Mouse (Mus musculus): Measurements from ENCODE around the gene Bpi. TPM values are rescaled to one million over a fixed set of nuclear protein-coding genes. Genes with fewer than 3 reads are reported as not detected.

Gene Bpi
- polyA plus RNA-seq, 1 experiment = 0.32 TPM

GRCm38 (mm10) chr2:158236698-158237097 lies 21.2 kb upstream of the Bpi start:
- H3K27ac ChIP-seq (ENCODE audit: control insufficient read depth, insufficient read depth, low read length) = no peak overlapping the region
- DNase-seq = no peak
- TF ChIP-seq POLR2A (IDR thresholded peaks at IDR 0.05; ENCODE audit: control insufficient read depth, extremely low read depth, insufficient read depth, low read length, poor library complexity) (no peak), CTCF (IDR thresholded peaks at IDR 0.05; ENCODE audit: borderline replicate concordance, control insufficient read depth, extremely low read depth, insufficient read depth, low read length, poor library complexity) (no peak)
- H3K27me3 ChIP-seq (ENCODE audit: control insufficient read depth, insufficient read depth, low read length) = no peaks in the 10 kb centered on the region
- H3K36me3 ChIP-seq (ENCODE audit: control insufficient read depth, insufficient read depth, low read length) = no peaks in the 10 kb centered on the region
- no peaks in the 10 kb centered on the region for H3K4me1 ChIP-seq (replicated peaks; ENCODE audit: control insufficient read depth, insufficient read depth, low read length)
- H3K4me3 ChIP-seq (ENCODE audit: control insufficient read depth, insufficient read depth, low read length) = no peak overlapping the region

GRCm38 (mm10) chr2:158238101-158238500 lies 19.8 kb upstream of the Bpi start:
- DNase-seq = no peak

DNA sequence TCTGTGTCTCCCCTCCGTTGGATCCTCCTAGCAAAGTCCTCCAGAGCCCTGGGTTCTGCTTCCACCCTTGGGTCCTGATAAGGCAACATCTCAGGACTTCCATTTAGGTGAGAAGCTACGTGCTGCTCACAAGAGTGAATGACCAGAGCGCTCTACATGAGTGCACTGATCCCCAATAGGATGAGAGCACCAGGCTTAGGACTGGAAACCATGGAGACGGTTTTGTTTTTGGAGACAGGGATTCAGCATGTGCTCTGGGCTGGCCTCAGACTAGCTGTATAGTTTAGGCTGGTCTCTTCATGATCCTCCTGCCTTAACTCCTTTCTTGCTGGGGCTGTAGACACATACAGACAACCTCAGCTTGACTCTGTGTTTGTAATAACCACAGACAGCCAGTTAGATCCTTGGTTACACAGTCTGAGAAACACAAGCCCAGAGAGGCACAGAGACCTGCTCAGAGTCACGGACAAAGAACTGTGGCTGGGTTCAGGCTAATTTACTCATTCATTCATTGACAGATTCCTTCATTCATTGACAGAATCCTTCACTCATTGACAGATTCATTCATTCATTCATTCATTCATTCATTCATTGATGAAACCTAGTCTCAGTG lies 16.7 kb upstream of the Bpi start:
- no peak for DNase-seq
- 0 out of 2 replicates have a peak, but pooled peaks cover 3% of the 10 kb centered on the region for H3K4me1 ChIP-seq (replicated peaks; ENCODE audit: control insufficient read depth, insufficient read depth, low read length)
- no peak overlapping the region for H3K27ac ChIP-seq (ENCODE audit: control insufficient read depth, insufficient read depth, low read length)
- no peaks in the 10 kb centered on the region for H3K27me3 ChIP-seq (ENCODE audit: control insufficient read depth, insufficient read depth, low read length)
- no peak for TF ChIP-seq CTCF (IDR thresholded peaks at IDR 0.05; ENCODE audit: borderline replicate concordance, control insufficient read depth, extremely low read depth, insufficient read depth, low read length, poor library complexity)
- no peak for TF ChIP-seq POLR2A (IDR thresholded peaks at IDR 0.05; ENCODE audit: control insufficient read depth, extremely low read depth, insufficient read depth, low read length, poor library complexity)
- H3K36me3 ChIP-seq (ENCODE audit: control insufficient read depth, insufficient read depth, low read length) = no peaks in the 10 kb centered on the region
- WGBS = 84% methylated on average over 5 of the region's 5 CpGs
- no peak overlapping the region for H3K4me3 ChIP-seq (ENCODE audit: control insufficient read depth, insufficient read depth, low read length)

More at GRCm38 (mm10) chr2:158238101-158238500, 19.8 kb upstream of the Bpi start:
- 91% methylated on average over 5 of the region's 5 CpGs for WGBS
- H3K27ac ChIP-seq (ENCODE audit: control insufficient read depth, insufficient read depth, low read length) = no peak overlapping the region
- TF ChIP-seq CTCF (IDR thresholded peaks at IDR 0.05; ENCODE audit: borderline replicate concordance, control insufficient read depth, extremely low read depth, insufficient read depth, low read length, poor library complexity) = no peak
- no peak for TF ChIP-seq POLR2A (IDR thresholded peaks at IDR 0.05; ENCODE audit: control insufficient read depth, extremely low read depth, insufficient read depth, low read length, poor library complexity)
- no peak overlapping the region for H3K4me3 ChIP-seq (ENCODE audit: control insufficient read depth, insufficient read depth, low read length)
- H3K36me3 ChIP-seq (ENCODE audit: control insufficient read depth, insufficient read depth, low read length) = no peaks in the 10 kb centered on the region
- 0 out of 2 replicates have a peak, but pooled peaks cover 3% of the 10 kb centered on the region for H3K4me1 ChIP-seq (replicated peaks; ENCODE audit: control insufficient read depth, insufficient read depth, low read length)
- no peaks in the 10 kb centered on the region for H3K27me3 ChIP-seq (ENCODE audit: control insufficient read depth, insufficient read depth, low read length)

GRCm38 (mm10) chr2:158242170-158242896 lies 15.6 kb upstream of the Bpi start:
- Histone ChIP-seq H3K27me3 (ENCODE audit: control insufficient read depth, insufficient read depth, low read length) (no peaks in the 10 kb centered on the region), H3K27ac (ENCODE audit: control insufficient read depth, insufficient read depth, low read length) (no peak overlapping the region), H3K4me1 (replicated peaks; ENCODE audit: control insufficient read depth, insufficient read depth, low read length) (0 out of 2 replicates have a peak, but pooled peaks cover 3% of the 10 kb centered on the region), H3K36me3 (ENCODE audit: control insufficient read depth, insufficient read depth, low read length) (no peaks in the 10 kb centered on the region), H3K4me3 (ENCODE audit: control insufficient read depth, insufficient read depth, low read length) (no peak overlapping the region)
- WGBS = 93% methylated on average over 18 of the region's 18 CpGs
- TF ChIP-seq CTCF (IDR thresholded peaks at IDR 0.05; ENCODE audit: borderline replicate concordance, control insufficient read depth, extremely low read depth, insufficient read depth, low read length, poor library complexity) = no peak
- TF ChIP-seq POLR2A (IDR thresholded peaks at IDR 0.05; ENCODE audit: control insufficient read depth, extremely low read depth, insufficient read depth, low read length, poor library complexity) = no peak
- no peak for DNase-seq

DNA sequence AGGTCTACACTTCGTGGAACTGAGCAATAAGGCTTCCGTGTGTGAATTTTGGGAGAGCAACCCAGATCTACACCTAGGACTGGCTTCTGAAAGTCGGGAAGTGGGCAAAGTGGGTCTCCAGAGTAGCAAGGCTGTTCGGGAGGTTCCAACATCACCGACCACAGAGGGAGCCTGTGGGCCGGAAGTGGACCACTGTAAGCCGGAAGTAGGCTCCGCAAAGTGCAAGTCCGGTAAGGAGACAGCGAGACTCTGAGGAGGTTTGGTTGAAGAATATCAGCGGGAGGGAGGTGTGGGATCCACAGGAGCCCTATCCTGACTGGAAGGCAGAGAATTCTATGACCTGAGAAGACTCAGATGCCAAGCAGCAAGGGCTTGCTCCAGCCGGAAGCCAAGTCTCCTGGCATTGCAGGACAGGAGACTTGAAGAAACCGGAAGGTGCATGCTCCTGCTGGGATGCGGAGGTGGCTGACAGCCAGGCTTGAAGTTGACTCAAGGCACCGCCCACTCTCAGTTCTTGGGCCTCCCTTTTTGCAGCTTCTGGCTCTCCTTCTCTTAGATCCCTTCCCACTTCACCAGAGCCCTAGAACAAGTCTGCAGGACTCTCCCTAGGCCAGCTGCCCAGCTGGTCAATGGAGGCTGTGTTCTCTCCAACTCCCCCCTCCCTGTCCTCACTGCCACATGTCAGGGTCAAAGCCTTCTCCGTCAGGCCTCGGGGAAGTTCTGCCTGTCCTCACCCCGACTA lies 14.6 kb upstream of the Bpi start:
- no peak overlapping the region for H3K4me3 ChIP-seq (ENCODE audit: control insufficient read depth, insufficient read depth, low read length)
- TF ChIP-seq POLR2A (IDR thresholded peaks at IDR 0.05; ENCODE audit: control insufficient read depth, extremely low read depth, insufficient read depth, low read length, poor library complexity) (no peak), CTCF (IDR thresholded peaks at IDR 0.05; ENCODE audit: borderline replicate concordance, control insufficient read depth, extremely low read depth, insufficient read depth, low read length, poor library complexity) (no peak)
- DNase-seq = no peak
- 0 out of 2 replicates have a peak, but pooled peaks cover 3% of the 10 kb centered on the region for H3K4me1 ChIP-seq (replicated peaks; ENCODE audit: control insufficient read depth, insufficient read depth, low read length)
- H3K36me3 ChIP-seq (ENCODE audit: control insufficient read depth, insufficient read depth, low read length) = no peaks in the 10 kb centered on the region
- 85% methylated on average over 18 of the region's 18 CpGs for WGBS
- H3K27me3 ChIP-seq (ENCODE audit: control insufficient read depth, insufficient read depth, low read length) = no peaks in the 10 kb centered on the region
- no peak overlapping the region for H3K27ac ChIP-seq (ENCODE audit: control insufficient read depth, insufficient read depth, low read length)

- H3K4me1 ChIP-seq (replicated peaks; ENCODE audit: control insufficient read depth, insufficient read depth, low read length) = 0 out of 2 replicates have a peak, but pooled peaks cover 3% of the 10 kb centered on the region
- H3K4me3 ChIP-seq (ENCODE audit: control insufficient read depth, insufficient read depth, low read length) = no peak overlapping the region
- no peaks in the 10 kb centered on the region for H3K36me3 ChIP-seq (ENCODE audit: control insufficient read depth, insufficient read depth, low read length)
- 89% methylated on average over 4 of the region's 4 CpGs for WGBS
- TF ChIP-seq CTCF (IDR thresholded peaks at IDR 0.05; ENCODE audit: borderline replicate concordance, control insufficient read depth, extremely low read depth, insufficient read depth, low read length, poor library complexity) (no peak), POLR2A (IDR thresholded peaks at IDR 0.05; ENCODE audit: control insufficient read depth, extremely low read depth, insufficient read depth, low read length, poor library complexity) (no peak)
- H3K27ac ChIP-seq (ENCODE audit: control insufficient read depth, insufficient read depth, low read length) = no peak overlapping the region
- no peak for DNase-seq
- no peaks in the 10 kb centered on the region for H3K27me3 ChIP-seq (ENCODE audit: control insufficient read depth, insufficient read depth, low read length)
Measured at GRCm38 (mm10) chr2:158245072-158245817, 12.6 kb upstream of the Bpi start.
